Mouse (Mus musculus) C2C12 (cell line): Measurements from ENCODE around the gene Plekhm1. TPM values are rescaled to one million over a fixed set of nuclear protein-coding genes. Genes with fewer than 3 reads are reported as not detected.

ENCODE experiments used
- H3K27me3 ChIP-seq: one replicate; pipeline ENCODE4 v1.6.1; 2011; ENCODE audit not compliant: control insufficient read depth, insufficient read depth, insufficient read length
- H3K36me3 ChIP-seq: one replicate; pipeline ENCODE4 v1.6.1; 2011; ENCODE audit not compliant: control insufficient read depth, insufficient read depth
- H3K4me3 ChIP-seq: one replicate; pipeline ENCODE4 v1.5.1; 2011; ENCODE audit warnings: mild to moderate bottlenecking, control low read depth; ENCODE audit not compliant: poor library complexity, insufficient read depth, severe bottlenecking
- H3K79me2 ChIP-seq: one replicate; pipeline ENCODE4 v1.6.1; 2011; ENCODE audit not compliant: control insufficient read depth, insufficient read depth
- H3K79me3 ChIP-seq: one replicate; pipeline ENCODE4 v1.6.1; 2011; ENCODE audit warnings: low read depth, control low read depth
- H3ac ChIP-seq: one replicate; pipeline ENCODE3; 2011; ENCODE audit warnings: low read depth; ENCODE audit not compliant: control insufficient read depth, insufficient read length
- CEBPB ChIP-seq: IDR thresholded peaks from one replicate; pipeline ENCODE4 v1.6.1; 2011; ENCODE audit warnings: low read depth, mild to moderate bottlenecking, control low read depth, moderate library complexity
- CTCF ChIP-seq: IDR thresholded peaks from one replicate; pipeline ENCODE4 v1.5.1; 2011; ENCODE audit not compliant: control insufficient read depth, insufficient read depth, insufficient read length
- FOSL1 ChIP-seq: IDR thresholded peaks from one replicate; pipeline ENCODE4 v1.8.0; 2011; ENCODE audit warnings: mild to moderate bottlenecking, low read length; ENCODE audit not compliant: poor library complexity, insufficient read depth, severe bottlenecking
- MAX ChIP-seq: IDR thresholded peaks from one replicate; pipeline ENCODE4 v1.6.1; 2011; ENCODE audit warnings: mild to moderate bottlenecking, control low read depth
- MYOD1 ChIP-seq: IDR thresholded peaks from one replicate; pipeline ENCODE4 v1.6.1; 2011; ENCODE audit warnings: low read depth; ENCODE audit not compliant: control insufficient read depth, insufficient read length
- MYOG ChIP-seq: IDR thresholded peaks from one replicate; pipeline ENCODE4 v1.6.1; 2011; ENCODE audit not compliant: control insufficient read depth, insufficient read length; ENCODE audit errors: extremely low read depth
- USF1 ChIP-seq: IDR thresholded peaks from one replicate; pipeline ENCODE4 v1.6.1; 2011; ENCODE audit warnings: low read depth, mild to moderate bottlenecking, control low read depth, moderate library complexity
- polyA plus RNA-seq: library from polyadenylated mRNA; unstranded; fragments of >200 nt; fragmentation: generic; extraction: Trizol; gene quantifications from one replicate; pipeline ENCODE4 v1.2.1, GENCODE M21; 2012; ENCODE audit warnings: missing spikeins

Gene Plekhm1
- polyA plus RNA-seq, 1 experiment = 7.1 TPM

DNA sequence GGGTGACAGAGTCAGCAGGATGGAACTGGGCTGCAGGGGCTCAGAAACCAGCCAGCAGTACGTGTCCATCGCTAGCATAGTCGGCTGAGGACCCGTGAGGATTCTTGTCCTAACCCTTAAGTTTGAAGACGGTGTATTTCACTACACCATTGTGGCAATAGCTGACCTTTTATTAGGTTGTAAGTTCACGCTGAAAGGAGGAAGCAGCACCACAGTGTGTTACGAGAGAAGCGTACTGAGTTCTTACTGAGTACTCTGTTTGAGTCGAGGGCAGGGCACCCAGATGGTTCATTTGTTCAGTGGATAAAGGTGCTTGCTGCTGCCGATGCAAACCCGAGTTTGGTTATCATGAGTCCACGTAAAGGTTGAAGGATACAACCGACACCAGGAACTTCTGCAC, 7.2 kb upstream of the Plekhm1 start:
- Histone ChIP-seq H3K27me3 (peaks cover 5% of the 10 kb centered on the region), H3ac (no peak overlapping the region), H3K4me3 (no peak overlapping the region), H3K79me2 (no peaks in the 10 kb centered on the region), H3K79me3 (no peaks in the 10 kb centered on the region), H3K36me3 (no peaks in the 10 kb centered on the region)
- TF ChIP-seq CEBPB (no peak), MYOG (no peak)

DNA sequence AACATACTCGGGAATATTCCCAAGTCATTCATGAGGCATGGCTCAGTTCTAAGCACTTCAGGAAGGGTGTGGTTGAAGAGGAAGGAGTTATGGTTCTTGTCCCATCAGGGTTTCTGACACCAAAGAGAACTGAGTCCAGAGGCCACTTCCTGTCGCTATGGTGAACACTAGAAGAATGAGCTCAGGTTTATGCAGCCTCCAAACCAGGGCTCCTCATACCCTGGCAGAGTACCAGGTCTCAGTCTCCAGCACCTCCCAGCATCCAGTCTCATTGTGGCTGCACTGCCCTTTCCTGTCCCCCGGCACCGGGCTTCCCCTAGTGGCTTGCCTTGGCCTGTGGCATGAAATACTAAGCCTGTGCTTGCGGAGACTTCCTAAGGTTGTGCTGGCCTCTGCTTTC, 6.7 kb upstream of the Plekhm1 start:
- no peak overlapping the region for H3ac ChIP-seq
- H3K79me2 ChIP-seq = no peaks in the 10 kb centered on the region
- no peak for TF ChIP-seq CEBPB
- no peak for TF ChIP-seq CTCF
- no peak for TF ChIP-seq MAX
- TF ChIP-seq USF1 = no peak
- TF ChIP-seq MYOD1 = no peak
- no peak for TF ChIP-seq FOSL1
- no peak for TF ChIP-seq MYOG
- H3K36me3 ChIP-seq = no peaks in the 10 kb centered on the region
- H3K27me3 ChIP-seq = peaks cover 8% of the 10 kb centered on the region
- H3K79me3 ChIP-seq = no peaks in the 10 kb centered on the region
- H3K4me3 ChIP-seq = no peak overlapping the region

DNA sequence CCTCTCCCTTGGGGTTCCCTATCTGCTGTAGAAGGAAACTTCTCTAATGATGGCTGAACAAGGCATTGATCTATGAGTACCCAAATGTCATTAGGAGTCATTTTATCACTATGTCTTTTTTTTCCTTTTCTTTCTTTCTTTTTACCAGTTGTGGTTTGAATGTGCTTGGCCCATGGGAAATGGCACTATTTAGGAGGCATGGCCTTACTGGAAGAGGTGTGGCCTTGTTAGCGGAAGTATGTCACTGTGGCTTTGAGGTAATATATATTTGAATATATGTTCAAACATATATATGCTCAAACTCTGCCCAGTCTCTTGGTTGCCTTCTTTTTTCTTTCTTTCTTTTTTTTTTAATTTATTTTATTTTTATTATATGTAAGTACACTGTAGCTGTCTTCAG, 1.0 kb upstream of the Plekhm1 start:
- TF ChIP-seq FOSL1 (no peak), CTCF (no peak), CEBPB (no peak), USF1 (no peak), MAX (no peak), MYOG (no peak), MYOD1 (no peak)
- peaks cover 17% of the 10 kb centered on the region for H3K79me3 ChIP-seq
- H3K36me3 ChIP-seq = peaks cover 4% of the 10 kb centered on the region
- no peak overlapping the region for H3K4me3 ChIP-seq
- peaks cover 36% of the 10 kb centered on the region for H3K79me2 ChIP-seq
- H3ac ChIP-seq = no peak overlapping the region
- H3K27me3 ChIP-seq = peaks cover 4% of the 10 kb centered on the region

- peaks cover 4% of the 10 kb centered on the region for H3K27me3 ChIP-seq
- peaks cover 36% of the 10 kb centered on the region for H3K79me2 ChIP-seq
- H3ac ChIP-seq = peak overlapping the region; percentile 38
- peaks cover 5% of the 10 kb centered on the region for H3K36me3 ChIP-seq
- peaks cover 17% of the 10 kb centered on the region for H3K79me3 ChIP-seq
- TF ChIP-seq FOSL1 = no peak
- TF ChIP-seq MYOD1 = no peak
- peak; percentile 18 for TF ChIP-seq MAX
- TF ChIP-seq USF1 = peak; percentile 34
- peak overlapping the region; percentile 85 for H3K4me3 ChIP-seq
These were observed 500 bp upstream of the Plekhm1 start for GRCm38 (mm10) chr11:103412950-103413423.

DNA sequence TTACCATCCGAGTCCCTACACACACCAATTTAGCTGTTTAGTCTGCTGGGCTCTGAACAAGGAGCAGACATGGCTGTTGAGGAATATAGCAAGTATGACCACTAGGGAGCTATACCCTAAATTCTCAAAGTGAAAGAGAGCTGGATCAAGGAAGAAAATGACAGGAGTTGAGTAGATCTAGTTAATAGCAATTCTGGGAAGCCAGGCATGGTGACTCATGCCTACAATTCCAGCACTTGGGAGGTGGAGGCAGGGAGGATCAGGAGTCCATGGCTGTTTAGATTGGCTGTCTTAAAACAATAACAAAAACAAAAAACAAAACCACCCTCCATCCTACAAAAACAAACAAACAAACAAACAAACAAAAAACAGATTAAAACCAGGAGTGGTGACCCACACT, 1.2 kb downstream of the Plekhm1 start:
- peaks cover 5% of the 10 kb centered on the region for H3K36me3 ChIP-seq
- no peak overlapping the region for H3ac ChIP-seq
- no peak for TF ChIP-seq MAX
- no peak for TF ChIP-seq FOSL1
- TF ChIP-seq CEBPB = no peak
- TF ChIP-seq MYOG = no peak
- no peak for TF ChIP-seq USF1
- no peak for TF ChIP-seq MYOD1
- no peak for TF ChIP-seq CTCF
- peaks cover 4% of the 10 kb centered on the region for H3K27me3 ChIP-seq
- peaks cover 36% of the 10 kb centered on the region for H3K79me2 ChIP-seq
- H3K4me3 ChIP-seq = no peak overlapping the region
- H3K79me3 ChIP-seq = peaks cover 17% of the 10 kb centered on the region

DNA sequence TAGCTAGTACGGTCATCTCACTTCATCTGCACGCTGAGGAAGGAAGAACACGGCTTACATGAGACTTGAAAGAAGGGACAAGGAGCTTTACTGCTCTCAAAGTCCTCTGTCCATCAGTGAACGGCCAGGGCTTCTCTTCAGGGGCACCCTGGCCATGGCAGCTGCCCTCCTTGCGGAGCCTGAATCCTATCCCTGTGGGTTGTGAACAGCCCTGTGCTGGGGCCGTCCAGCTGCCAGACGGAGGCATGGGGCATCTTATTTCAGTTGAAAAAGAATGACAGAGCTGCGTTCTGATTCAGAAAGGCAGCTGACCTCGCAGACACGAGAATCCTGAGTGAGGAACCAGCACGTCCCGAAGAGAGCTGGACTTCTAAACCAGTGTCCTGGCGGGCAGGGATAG, 3.6 kb downstream of the Plekhm1 start:
- Histone ChIP-seq H3K27me3 (no peaks in the 10 kb centered on the region), H3K4me3 (no peak overlapping the region), H3K36me3 (peaks cover 8% of the 10 kb centered on the region), H3K79me3 (peaks cover 17% of the 10 kb centered on the region), H3ac (no peak overlapping the region), H3K79me2 (peaks cover 41% of the 10 kb centered on the region)
- TF ChIP-seq MAX = no peak
- no peak for TF ChIP-seq CTCF
- no peak for TF ChIP-seq FOSL1
